Mouse (Mus musculus) midbrain, postnatal 0 days (tissue): ENCODE measurements around the gene Fam189b. TPM values are rescaled to one million over a fixed set of nuclear protein-coding genes. Genes with fewer than 3 reads are reported as not detected.

ENCODE experiments used
- ATAC-seq: fragments of 200-750 bp; cut with Nextera tagmentation; 2 replicates; pipeline ENCODE4 v1.8.0; 2017; ENCODE audit warnings: moderate number of reproducible peaks, mild to moderate bottlenecking, moderate TSS enrichment, moderate library complexity; ENCODE audit not compliant: low FRiP score
- DNase-seq: peaks from one replicate; pipeline ENCODE4 v3.0.0-alpha.2; 2015; ENCODE audit warnings: low spot score
- H3K27ac ChIP-seq: fragments of 300-500 bp; sonication (generic); 2 replicates; pipeline ENCODE4 v1.5.1; 2014; ENCODE audit warnings: low read depth, mild to moderate bottlenecking, low read length, mixed read lengths
- H3K27me3 ChIP-seq: fragments of 300-500 bp; sonication (generic); 2 replicates; pipeline ENCODE4 v1.6.1; 2014; ENCODE audit warnings: low read length, control low read depth, mixed read lengths; ENCODE audit not compliant: insufficient read depth
- H3K36me3 ChIP-seq: fragments of 300-500 bp; sonication (generic); 2 replicates; pipeline ENCODE4 v1.6.1; 2014; ENCODE audit warnings: low read length, control low read depth, mixed read lengths; ENCODE audit not compliant: insufficient read depth
- H3K4me1 ChIP-seq: fragments of 300-500 bp; sonication (generic); 2 replicates; pipeline ENCODE4 v1.6.1; 2014; ENCODE audit warnings: mild to moderate bottlenecking, control low read depth, antibody characterized with exemption, low read length, mixed read lengths; ENCODE audit not compliant: insufficient read depth
- H3K4me2 ChIP-seq: fragments of 300-500 bp; sonication (generic); 2 replicates; pipeline ENCODE4 v1.6.1; 2014; ENCODE audit warnings: low read depth, mild to moderate bottlenecking, low read length, mixed read lengths; ENCODE audit not compliant: poor library complexity, severe bottlenecking
- H3K4me3 ChIP-seq: fragments of 300-500 bp; sonication (generic); 2 replicates; pipeline ENCODE4 v1.5.1; 2014; ENCODE audit warnings: low read depth, mild to moderate bottlenecking, low read length, moderate library complexity
- H3K9ac ChIP-seq: fragments of 300-500 bp; sonication (generic); replicated peaks from 2 replicates; pipeline ENCODE4 v1.6.1; 2014; ENCODE audit warnings: mild to moderate bottlenecking, low read length, moderate library complexity, mixed read lengths; ENCODE audit not compliant: poor library complexity, severe bottlenecking
- H3K9me3 ChIP-seq: fragments of 300-500 bp; sonication (generic); 2 replicates; pipeline ENCODE4 v1.6.1; 2016; ENCODE audit warnings: low read length, control low read depth
- CTCF ChIP-seq: IDR thresholded peaks from 2 replicates; pipeline ENCODE4 v1.5.1; 2016; ENCODE audit warnings: antibody characterized with exemption, mild to moderate bottlenecking
- WGBS: fragments of 180-500 bp; shearing (Covaris S2); extraction: QIAGEN DNeasy Blood & Tissue Kit; methylation state at CpG from one replicate; pipeline ENCODE4 v1.1.7; 2014; 5-methylcytosine and 5-hydroxymethylcytosine counted together
- polyA plus RNA-seq: library from polyadenylated mRNA; unstranded; fragments of >200 nt; fragmentation: Nextera tagmentation; extraction: Ambion mirVana; gene quantifications from 2 replicates; pipeline ENCODE4 v1.2.1, GENCODE M21; 2015
- total RNA-seq: library from RNA; depleted of rRNA; stranded (reverse); fragments of >200 nt; gene quantifications from 2 replicates; pipeline ENCODE4 v1.2.3, GENCODE M21; 2014

Fam189b gene
- total and polyA plus RNA-seq, 2 experiments from 2014 or later = 22.2 to 32.5 TPM

DNA sequence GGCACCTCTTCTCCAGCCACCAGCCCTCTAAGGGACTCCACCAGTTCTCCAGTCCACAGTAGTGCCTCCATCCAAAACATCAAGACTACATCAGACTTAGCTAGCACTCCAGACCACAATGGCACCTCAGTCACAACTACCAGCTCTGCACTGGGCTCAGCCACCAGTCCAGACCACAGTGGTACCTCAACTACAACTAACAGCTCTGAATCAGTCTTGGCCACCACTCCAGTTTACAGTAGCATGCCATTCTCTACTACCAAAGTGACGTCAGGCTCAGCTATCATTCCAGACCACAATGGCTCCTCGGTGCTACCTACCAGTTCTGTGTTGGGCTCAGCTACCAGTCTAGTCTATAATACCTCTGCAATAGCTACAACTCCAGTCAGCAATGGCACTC, 47.6 kb downstream of the Fam189b start:
- 94% methylated on average over 2 of the region's 2 CpGs for whole genome bisulfite sequencing
- Histone ChIP-seq H3K9ac (no peak overlapping the region), H3K27ac (no peak overlapping the region), H3K4me2 (no peak overlapping the region), H3K36me3 (peaks cover 30% of the 10 kb centered on the region), H3K27me3 (no peaks in the 10 kb centered on the region), H3K4me1 (peaks cover 14% of the 10 kb centered on the region; the same call in 1 of the 2 replicates), H3K4me3 (no peak overlapping the region), H3K9me3 (no peaks in the 10 kb centered on the region)
- ATAC-seq (no peak), DNase-seq (no peak)
- no peak for TF ChIP-seq CTCF

DNA sequence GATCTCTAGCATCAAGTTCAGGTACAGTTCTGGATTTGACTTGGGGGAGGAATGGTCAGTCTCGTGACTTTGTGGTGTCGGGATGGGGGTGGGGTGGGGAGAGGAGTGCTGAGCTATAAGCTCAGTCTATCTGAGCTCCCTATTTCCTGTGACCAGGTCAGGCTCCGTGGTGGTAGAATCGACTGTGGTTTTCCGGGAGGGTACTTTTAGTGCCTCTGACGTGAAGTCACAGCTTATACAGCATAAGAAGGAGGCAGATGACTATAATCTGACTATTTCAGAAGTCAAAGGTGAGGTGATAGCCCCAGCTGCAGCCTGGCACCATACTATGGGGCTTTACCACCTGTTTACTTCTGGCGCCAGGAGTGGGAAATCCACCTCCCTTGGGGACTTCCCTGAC, 48.4 kb downstream of the Fam189b start:
- Histone ChIP-seq H3K9ac (no peak overlapping the region), H3K27ac (no peak overlapping the region), H3K4me3 (no peak overlapping the region), H3K4me2 (no peak overlapping the region), H3K9me3 (no peaks in the 10 kb centered on the region), H3K4me1 (0 out of 2 replicates have a peak, but pooled peaks cover 7% of the 10 kb centered on the region), H3K36me3 (peaks cover 38% of the 10 kb centered on the region), H3K27me3 (no peaks in the 10 kb centered on the region)
- no peak for TF ChIP-seq CTCF
- WGBS = 76% methylated on average over 7 of the region's 7 CpGs
- ATAC-seq (no peak), DNase-seq (no peak)

DNA sequence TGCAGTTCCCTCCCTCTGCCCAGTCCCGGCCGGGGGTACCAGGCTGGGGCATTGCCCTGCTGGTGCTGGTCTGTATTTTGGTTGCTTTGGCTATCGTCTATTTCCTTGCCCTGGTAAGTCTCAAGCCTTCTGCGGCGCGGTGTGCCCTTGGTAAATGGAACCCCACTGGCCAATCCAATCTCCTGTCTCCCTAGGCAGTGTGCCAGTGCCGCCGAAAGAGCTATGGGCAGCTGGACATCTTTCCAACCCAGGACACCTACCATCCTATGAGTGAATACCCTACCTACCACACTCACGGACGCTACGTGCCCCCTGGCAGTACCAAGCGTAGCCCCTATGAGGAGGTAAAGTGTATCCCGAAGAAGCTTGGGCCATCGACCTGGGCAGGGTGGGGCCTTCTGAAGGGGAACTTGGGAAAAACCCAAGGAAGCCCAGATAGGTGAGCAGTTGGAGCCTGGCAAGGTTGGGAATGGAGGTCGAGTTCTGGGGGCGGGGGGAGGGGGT, 48.9 kb downstream of the Fam189b start:
- H3K27ac ChIP-seq = no peak overlapping the region
- no peak overlapping the region for H3K4me3 ChIP-seq
- TF ChIP-seq CTCF = no peak
- H3K36me3 ChIP-seq = peaks cover 43% of the 10 kb centered on the region
- no peak overlapping the region for H3K4me2 ChIP-seq
- ATAC-seq = no peak
- H3K4me1 ChIP-seq = 0 out of 2 replicates have a peak, but pooled peaks cover 3% of the 10 kb centered on the region
- no peak for DNase-seq
- no peak overlapping the region for H3K9ac ChIP-seq
- WGBS = 74% methylated on average over 16 of the region's 16 CpGs
- H3K9me3 ChIP-seq = no peaks in the 10 kb centered on the region
- H3K27me3 ChIP-seq = no peaks in the 10 kb centered on the region

DNA sequence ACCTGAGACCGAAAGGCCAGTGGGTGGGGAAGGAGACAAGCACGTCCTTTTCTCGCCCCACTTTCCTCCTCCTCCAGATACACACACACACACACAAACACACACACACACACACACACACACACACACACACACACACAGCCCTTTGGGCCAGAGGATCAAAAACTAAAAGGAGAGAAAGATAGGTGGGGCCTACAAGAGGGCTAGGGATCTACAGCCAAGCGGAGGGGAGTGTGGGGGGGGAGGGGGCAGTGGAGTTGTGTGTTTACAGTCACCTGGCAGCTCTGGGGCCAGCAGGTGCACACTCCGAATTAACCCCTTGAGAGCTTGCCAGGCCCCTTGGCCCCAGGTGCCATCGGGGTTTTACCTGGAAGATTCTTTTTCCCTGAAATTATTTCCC, 49.7 kb downstream of the Fam189b start:
- H3K4me1 ChIP-seq = no peaks in the 10 kb centered on the region
- TF ChIP-seq CTCF = no peak
- 80% methylated on average over 6 of the region's 6 CpGs for WGBS
- no peak overlapping the region for H3K4me2 ChIP-seq
- H3K9me3 ChIP-seq = no peaks in the 10 kb centered on the region
- no peaks in the 10 kb centered on the region for H3K27me3 ChIP-seq
- peaks cover 47% of the 10 kb centered on the region for H3K36me3 ChIP-seq
- no peak for ATAC-seq
- H3K9ac ChIP-seq = no peak overlapping the region
- no peak overlapping the region for H3K4me3 ChIP-seq
- DNase-seq = no peak
- no peak overlapping the region for H3K27ac ChIP-seq

DNA sequence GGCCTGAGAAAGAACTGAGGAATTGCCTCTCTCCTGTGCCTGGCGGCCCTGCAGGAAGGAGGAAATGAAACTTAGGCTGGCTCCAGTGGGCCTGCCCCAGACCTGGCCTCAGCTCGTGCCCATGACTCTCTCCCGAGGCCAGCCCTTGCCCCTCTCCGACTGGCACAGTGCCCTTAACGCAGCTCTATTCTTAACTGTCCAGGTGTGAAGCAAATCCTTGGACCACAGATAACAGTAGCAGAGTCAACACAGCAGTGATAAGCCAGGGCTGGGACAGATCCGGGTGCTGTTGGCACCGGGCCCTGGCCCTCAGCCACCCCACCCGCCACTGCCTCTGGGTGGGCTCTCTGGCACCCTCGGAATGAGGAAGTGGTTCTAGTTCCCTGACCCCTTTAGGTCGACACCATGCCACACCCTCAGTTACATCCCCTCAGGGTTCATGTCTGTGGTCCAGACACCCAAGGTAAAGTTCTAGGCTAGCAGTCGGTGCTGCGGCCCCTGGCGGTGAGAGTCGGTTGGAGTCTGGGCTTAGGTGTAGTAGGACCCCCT, 50.7 kb downstream of the Fam189b start:
- ATAC-seq = no peak
- H3K4me2 ChIP-seq = no peak overlapping the region
- H3K27me3 ChIP-seq = no peaks in the 10 kb centered on the region
- TF ChIP-seq CTCF = no peak
- H3K4me1 ChIP-seq = no peaks in the 10 kb centered on the region
- H3K9me3 ChIP-seq = no peaks in the 10 kb centered on the region
- H3K36me3 ChIP-seq = peaks cover 56% of the 10 kb centered on the region
- 79% methylated on average over 14 of the region's 14 CpGs for WGBS
- no peak overlapping the region for H3K27ac ChIP-seq
- H3K4me3 ChIP-seq = no peak overlapping the region
- H3K9ac ChIP-seq = no peak overlapping the region
- DNase-seq = no peak

DNA sequence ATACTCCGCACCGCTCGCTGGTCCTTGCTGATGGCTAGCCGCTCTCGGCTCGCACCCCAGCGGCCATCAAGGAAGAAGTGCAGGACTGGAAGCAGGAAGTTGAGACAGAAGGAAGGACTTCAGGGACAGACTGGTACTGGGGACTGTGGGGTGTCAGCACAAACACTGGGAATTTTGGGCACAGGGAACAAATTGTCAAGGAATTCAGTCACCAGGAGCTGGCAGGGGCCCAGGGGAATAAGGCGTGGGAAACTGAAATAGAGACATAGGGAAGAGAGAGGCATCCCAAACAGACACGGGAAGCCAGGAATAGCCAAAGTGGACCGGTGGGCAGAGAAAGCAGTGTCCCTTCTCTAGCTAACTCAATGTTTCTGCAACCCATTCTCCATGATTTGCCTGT, 53.6 kb downstream of the Fam189b start:
- ATAC-seq (no peak), DNase-seq (no peak)
- Histone ChIP-seq H3K36me3 (peaks cover 83% of the 10 kb centered on the region), H3K9ac (no peak overlapping the region), H3K27ac (no peak overlapping the region), H3K4me3 (no peak overlapping the region), H3K9me3 (no peaks in the 10 kb centered on the region), H3K4me2 (no peak overlapping the region), H3K27me3 (no peaks in the 10 kb centered on the region), H3K4me1 (no peaks in the 10 kb centered on the region)
- 91% methylated on average over 10 of the region's 10 CpGs for WGBS
- no peak for TF ChIP-seq CTCF
